Mouse (Mus musculus) lung, postnatal 0 days (tissue): ENCODE measurements at regions not wholly inside any gene's neighbourhood (a gene's known extent, or its start where the extent isn't known, plus 50 kb on each side); places are given as distances from the start of the nearest gene placed in this dataset.

Experiments
- ATAC-seq: fragments of 200-750 bp; cut with Nextera tagmentation; 2 replicates; pipeline ENCODE4 v1.8.0; 2017; ENCODE audit warnings: moderate library complexity
- DNase-seq: peaks from one replicate; pipeline ENCODE4 v3.0.0-alpha.2; 2016; ENCODE audit warnings: low spot score
- H3K27ac ChIP-seq: fragments of 300-500 bp; sonication (generic); 2 replicates; pipeline ENCODE4 v1.5.1; 2014; ENCODE audit warnings: antibody characterized with exemption, mild to moderate bottlenecking, low read length, mixed read lengths
- H3K27me3 ChIP-seq: fragments of 300-500 bp; sonication (generic); replicated peaks from 2 replicates; pipeline ENCODE4 v1.6.1; 2014; ENCODE audit warnings: low read length, mixed read lengths; ENCODE audit not compliant: insufficient read depth
- H3K36me3 ChIP-seq: fragments of 300-500 bp; sonication (generic); 2 replicates; pipeline ENCODE4 v1.6.1; 2014; ENCODE audit warnings: low read length, mixed read lengths; ENCODE audit not compliant: insufficient read depth
- H3K4me1 ChIP-seq: fragments of 300-500 bp; sonication (generic); 2 replicates; pipeline ENCODE4 v1.6.1; 2014; ENCODE audit warnings: antibody characterized with exemption, low read depth, low read length, mixed read lengths; ENCODE audit not compliant: insufficient read depth
- H3K4me2 ChIP-seq: fragments of 300-500 bp; sonication (generic); replicated peaks from 2 replicates; pipeline ENCODE4 v1.6.1; 2014; ENCODE audit warnings: low read depth, mild to moderate bottlenecking, low read length, moderate library complexity, mixed read lengths
- H3K4me3 ChIP-seq: fragments of 300-500 bp; sonication (generic); 2 replicates; pipeline ENCODE4 v1.5.1; 2014; ENCODE audit warnings: low read depth, low read length
- H3K9ac ChIP-seq: fragments of 300-500 bp; sonication (generic); replicated peaks from 2 replicates; pipeline ENCODE4 v1.6.1; 2014; ENCODE audit warnings: low read depth, mild to moderate bottlenecking
- H3K9me3 ChIP-seq: fragments of 300-500 bp; sonication (generic); 2 replicates; pipeline ENCODE4 v1.6.1; 2016; ENCODE audit warnings: low read length, mixed read lengths
- CTCF ChIP-seq: IDR thresholded peaks from 2 replicates; pipeline ENCODE4 v1.5.1; 2016; ENCODE audit warnings: antibody characterized with exemption, mild to moderate bottlenecking
- WGBS: fragments of 180-500 bp; shearing (Covaris S2); extraction: QIAGEN DNeasy Blood & Tissue Kit; methylation state at CpG from one replicate; pipeline ENCODE4 v1.1.7; 2014; 5-methylcytosine and 5-hydroxymethylcytosine counted together

- Histone ChIP-seq H3K9me3 (no peaks in the 10 kb centered on the region), H3K27ac (no peak overlapping the region), H3K4me1 (no peaks in the 10 kb centered on the region), H3K36me3 (no peaks in the 10 kb centered on the region), H3K4me2 (no peak overlapping the region), H3K4me3 (no peak overlapping the region), H3K9ac (no peak overlapping the region), H3K27me3 (no peaks in the 10 kb centered on the region)
- DNase-seq (no peak), ATAC-seq (no peak)
- no peak for TF ChIP-seq CTCF
- WGBS, result 16% methylated on average over 10 of the region's 10 CpGs
These were observed 258.8 kb downstream of the Ppp4r2 start for GRCm38 (mm10) chr6:101092179-101092578.
